Mouse (Mus musculus): ENCODE data around the gene Afap1l2. TPM values are rescaled to one million over a fixed set of nuclear protein-coding genes. Genes with fewer than 3 reads are reported as not detected.

Gene Afap1l2
- polyA plus RNA-seq, 1 experiment, result 7.0 TPM

DNA sequence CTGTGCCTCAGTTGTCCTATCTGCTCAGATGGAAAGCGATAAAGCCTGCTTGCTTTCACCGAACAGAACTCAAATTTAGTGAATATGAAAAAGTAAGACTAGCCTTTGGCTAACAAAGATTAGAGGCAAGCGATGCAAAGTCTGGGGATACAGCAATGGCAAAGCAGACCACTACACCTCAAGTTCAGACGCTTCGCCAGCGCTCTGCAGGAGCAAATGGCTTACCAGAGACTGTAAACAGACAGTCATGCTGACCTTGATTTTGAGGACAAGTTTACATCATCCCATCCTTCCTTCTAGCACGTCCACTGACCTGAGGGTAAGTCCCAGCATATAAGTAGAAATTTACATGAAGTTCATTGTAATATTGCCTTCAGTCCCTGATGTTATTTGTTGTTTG lies 61.8 kb downstream of the Afap1l2 start:
- TF ChIP-seq CTCF (IDR thresholded peaks at IDR 0.05; ENCODE audit: extremely low read depth, insufficient read depth, low read length) (no peak), POLR2A (IDR thresholded peaks at IDR 0.05; ENCODE audit: extremely low read depth, insufficient read depth, low read length) (no peak)
- Histone ChIP-seq H3K27ac (ENCODE audit: insufficient read depth, low read length) (no peak overlapping the region), H3K4me3 (ENCODE audit: insufficient read depth, low read length) (no peak overlapping the region), H3K4me1 (ENCODE audit: control insufficient read depth, insufficient read depth, low read length) (no peaks in the 10 kb centered on the region)

DNA sequence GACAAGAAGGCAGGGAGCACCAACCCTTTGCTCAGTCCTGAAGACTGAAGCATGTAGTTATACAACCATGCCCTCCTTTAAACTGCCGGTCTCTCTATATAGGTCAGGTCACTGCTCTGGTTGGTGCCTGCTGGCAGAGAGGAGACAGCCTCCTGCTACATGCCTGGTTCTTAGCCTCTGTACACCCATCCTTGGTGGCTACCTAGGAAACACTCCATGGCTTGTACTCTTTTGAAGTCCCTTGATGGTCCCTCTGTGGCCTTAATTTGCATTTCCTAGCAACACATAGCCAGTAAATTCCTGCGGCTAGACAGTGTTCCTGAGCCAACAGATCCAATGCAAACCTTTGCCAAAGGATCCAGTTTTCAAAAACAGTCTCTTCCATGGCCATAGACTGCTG lies 62.4 kb downstream of the Afap1l2 start:
- TF ChIP-seq POLR2A (IDR thresholded peaks at IDR 0.05; ENCODE audit: extremely low read depth, insufficient read depth, low read length), result no peak
- no peak for TF ChIP-seq CTCF (IDR thresholded peaks at IDR 0.05; ENCODE audit: extremely low read depth, insufficient read depth, low read length)
- Histone ChIP-seq H3K4me1 (ENCODE audit: control insufficient read depth, insufficient read depth, low read length) (no peaks in the 10 kb centered on the region), H3K27ac (ENCODE audit: insufficient read depth, low read length) (no peak overlapping the region), H3K4me3 (ENCODE audit: insufficient read depth, low read length) (no peak overlapping the region)

DNA sequence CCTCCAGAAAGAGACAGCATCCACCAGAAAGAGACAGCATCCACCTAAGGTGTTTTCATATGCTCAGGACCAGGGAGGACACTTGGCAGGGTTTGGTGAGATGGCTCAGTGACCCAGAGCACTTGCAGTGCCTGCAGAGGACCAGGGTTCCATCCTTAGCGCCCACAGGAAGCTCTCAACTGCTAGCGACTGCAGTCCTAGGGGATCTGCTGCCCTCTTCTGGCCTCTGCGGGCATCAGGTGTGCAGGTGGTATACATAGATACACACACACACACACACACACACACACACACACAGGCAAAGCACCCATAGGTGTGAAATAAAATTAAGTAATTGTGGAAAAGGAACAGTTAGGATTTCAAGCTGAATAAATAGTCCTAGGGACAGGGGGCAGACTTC lies 63.2 kb downstream of the Afap1l2 start:
- H3K27ac ChIP-seq (ENCODE audit: insufficient read depth, low read length), result no peak overlapping the region
- no peak for TF ChIP-seq CTCF (IDR thresholded peaks at IDR 0.05; ENCODE audit: extremely low read depth, insufficient read depth, low read length)
- TF ChIP-seq POLR2A (IDR thresholded peaks at IDR 0.05; ENCODE audit: extremely low read depth, insufficient read depth, low read length), result no peak
- H3K4me1 ChIP-seq (ENCODE audit: control insufficient read depth, insufficient read depth, low read length), result no peaks in the 10 kb centered on the region
- no peak overlapping the region for H3K4me3 ChIP-seq (ENCODE audit: insufficient read depth, low read length)

DNA sequence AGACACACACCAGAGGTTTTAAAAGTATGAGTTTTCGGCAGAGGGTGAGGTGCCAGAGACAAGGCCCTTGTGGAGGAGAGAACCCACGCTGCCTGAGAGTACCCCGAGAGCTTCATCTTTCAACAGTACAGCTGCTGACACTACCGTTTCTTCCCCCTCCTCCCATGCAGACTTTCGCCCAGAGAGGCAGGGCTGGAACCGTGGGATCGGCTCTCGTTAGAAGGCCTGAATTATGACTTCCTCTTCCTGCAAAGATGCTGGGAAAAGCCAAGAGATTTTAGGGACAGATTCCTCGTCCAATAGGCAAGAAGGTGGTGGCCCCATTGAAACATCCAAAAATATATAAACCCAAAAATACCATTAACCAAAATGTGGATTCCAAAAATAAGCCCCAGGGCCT lies 63.8 kb downstream of the Afap1l2 start:
- no peak for TF ChIP-seq CTCF (IDR thresholded peaks at IDR 0.05; ENCODE audit: extremely low read depth, insufficient read depth, low read length)
- TF ChIP-seq POLR2A (IDR thresholded peaks at IDR 0.05; ENCODE audit: extremely low read depth, insufficient read depth, low read length), result no peak
- H3K4me1 ChIP-seq (ENCODE audit: control insufficient read depth, insufficient read depth, low read length), result no peaks in the 10 kb centered on the region
- H3K4me3 ChIP-seq (ENCODE audit: insufficient read depth, low read length), result no peak overlapping the region
- H3K27ac ChIP-seq (ENCODE audit: insufficient read depth, low read length), result no peak overlapping the region

DNA sequence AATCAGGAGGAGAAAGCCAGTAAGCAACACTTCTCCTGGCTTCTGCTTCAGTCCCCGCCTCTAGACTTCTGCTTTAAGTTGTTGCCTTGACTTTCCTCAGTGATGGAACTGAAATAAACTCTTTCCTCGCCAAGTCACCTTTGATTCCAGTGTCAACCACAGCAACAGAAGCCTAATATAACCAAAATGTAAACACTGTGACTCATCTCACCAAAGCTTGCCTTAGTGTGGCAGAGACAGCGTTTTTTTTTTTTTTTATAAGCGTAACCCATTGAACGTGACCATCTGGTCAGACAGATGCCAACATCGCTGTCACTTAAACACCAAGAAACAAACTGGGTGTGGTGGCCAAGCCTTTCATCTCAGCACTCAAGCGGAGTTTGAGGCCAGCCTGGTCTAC lies 65.8 kb downstream of the Afap1l2 start:
- no peak for TF ChIP-seq POLR2A (IDR thresholded peaks at IDR 0.05; ENCODE audit: extremely low read depth, insufficient read depth, low read length)
- TF ChIP-seq CTCF (IDR thresholded peaks at IDR 0.05; ENCODE audit: extremely low read depth, insufficient read depth, low read length), result no peak
- no peak overlapping the region for H3K27ac ChIP-seq (ENCODE audit: insufficient read depth, low read length)
- no peak overlapping the region for H3K4me3 ChIP-seq (ENCODE audit: insufficient read depth, low read length)
- H3K4me1 ChIP-seq (ENCODE audit: control insufficient read depth, insufficient read depth, low read length), result no peaks in the 10 kb centered on the region

DNA sequence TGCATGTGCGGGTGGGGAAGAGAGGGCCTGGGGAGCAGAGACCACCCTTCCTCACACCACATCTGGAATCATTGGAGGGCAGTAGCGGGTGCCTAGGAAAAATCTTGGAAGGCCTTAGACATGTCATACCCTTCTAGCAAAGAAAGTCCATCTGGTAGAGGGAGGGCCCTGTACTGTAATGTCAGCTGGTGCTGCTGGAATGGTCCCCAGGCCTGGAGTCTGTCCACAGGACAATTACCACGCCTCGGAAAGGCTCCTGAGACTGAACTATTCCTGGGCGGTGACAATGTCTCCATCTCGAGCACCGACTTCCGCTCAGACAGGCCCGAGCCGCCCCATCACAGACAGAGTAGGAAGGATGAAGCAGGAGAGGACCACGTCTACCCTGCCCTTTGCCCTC lies 67.5 kb downstream of the Afap1l2 start:
- Histone ChIP-seq H3K27ac (ENCODE audit: insufficient read depth, low read length) (no peak overlapping the region), H3K4me1 (ENCODE audit: control insufficient read depth, insufficient read depth, low read length) (no peaks in the 10 kb centered on the region), H3K4me3 (ENCODE audit: insufficient read depth, low read length) (no peak overlapping the region)
- TF ChIP-seq CTCF (IDR thresholded peaks at IDR 0.05; ENCODE audit: extremely low read depth, insufficient read depth, low read length) (no peak), POLR2A (IDR thresholded peaks at IDR 0.05; ENCODE audit: extremely low read depth, insufficient read depth, low read length) (no peak)

DNA sequence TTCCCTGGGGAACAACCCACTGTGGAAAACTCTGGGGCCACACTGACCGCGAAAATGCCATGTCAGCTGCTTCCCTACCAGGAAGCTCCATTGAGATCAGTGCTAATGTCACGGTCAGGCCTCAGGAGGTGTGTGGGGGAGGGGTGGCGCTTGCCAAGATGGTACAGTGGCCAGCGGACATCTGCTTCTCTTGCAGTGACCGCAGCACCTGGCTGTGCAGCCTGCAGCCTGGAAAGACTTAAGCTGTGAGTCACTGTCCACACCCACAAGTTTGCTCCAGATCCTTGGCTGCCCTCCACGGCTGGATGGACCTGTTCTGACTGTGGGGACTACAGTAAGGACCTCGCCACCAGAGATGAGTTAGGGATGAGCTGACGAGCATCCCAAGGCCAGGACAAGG lies 68.2 kb downstream of the Afap1l2 start:
- Histone ChIP-seq H3K27ac (ENCODE audit: insufficient read depth, low read length) (no peak overlapping the region), H3K4me1 (ENCODE audit: control insufficient read depth, insufficient read depth, low read length) (no peaks in the 10 kb centered on the region), H3K4me3 (ENCODE audit: insufficient read depth, low read length) (no peak overlapping the region)
- TF ChIP-seq POLR2A (IDR thresholded peaks at IDR 0.05; ENCODE audit: extremely low read depth, insufficient read depth, low read length) (no peak), CTCF (IDR thresholded peaks at IDR 0.05; ENCODE audit: extremely low read depth, insufficient read depth, low read length) (no peak)

DNA sequence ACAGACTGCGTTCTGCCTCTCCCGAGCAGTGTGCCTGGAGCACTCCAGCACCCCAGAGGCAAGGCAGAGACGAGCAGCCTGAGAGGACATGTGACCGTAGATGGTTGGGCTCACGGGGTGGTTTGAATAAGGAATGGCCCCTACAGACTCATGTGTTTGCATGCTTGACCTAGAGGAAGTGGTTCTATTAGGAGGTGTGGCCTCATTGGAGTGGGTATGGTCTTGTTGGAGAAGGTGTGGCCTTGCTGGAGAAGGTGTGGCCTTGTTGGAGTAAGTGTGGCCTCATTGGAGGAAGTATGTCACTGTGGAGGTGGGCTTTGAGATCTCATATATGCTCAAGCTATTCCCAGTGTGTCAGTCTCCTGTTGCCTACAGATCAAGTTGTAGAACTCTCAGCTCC lies 70.1 kb downstream of the Afap1l2 start:
- TF ChIP-seq POLR2A (IDR thresholded peaks at IDR 0.05; ENCODE audit: extremely low read depth, insufficient read depth, low read length), result no peak
- no peak for TF ChIP-seq CTCF (IDR thresholded peaks at IDR 0.05; ENCODE audit: extremely low read depth, insufficient read depth, low read length)
- Histone ChIP-seq H3K4me3 (ENCODE audit: insufficient read depth, low read length) (no peak overlapping the region), H3K4me1 (ENCODE audit: control insufficient read depth, insufficient read depth, low read length) (no peaks in the 10 kb centered on the region), H3K27ac (ENCODE audit: insufficient read depth, low read length) (no peak overlapping the region)

DNA sequence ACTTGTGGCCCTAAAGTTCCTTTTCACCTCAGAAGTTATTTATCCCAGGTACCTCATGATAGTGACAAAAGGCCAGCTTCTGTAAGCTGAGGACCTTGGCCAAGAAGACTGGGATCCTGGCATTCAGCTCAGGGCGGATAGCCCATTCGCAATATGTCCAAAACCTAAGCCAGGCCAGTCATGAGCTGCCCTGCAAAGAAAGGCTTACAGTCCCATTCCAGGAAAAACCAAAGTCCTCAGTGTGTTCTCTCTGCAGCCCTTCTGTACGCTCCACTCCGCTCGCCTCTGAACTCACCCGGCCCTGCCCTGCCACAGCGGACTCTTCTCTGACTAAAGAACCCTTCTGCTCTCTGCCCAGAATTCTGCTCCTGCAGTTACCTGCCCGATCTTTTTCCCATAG lies 71.8 kb downstream of the Afap1l2 start:
- no peak overlapping the region for H3K4me3 ChIP-seq (ENCODE audit: insufficient read depth, low read length)
- TF ChIP-seq POLR2A (IDR thresholded peaks at IDR 0.05; ENCODE audit: extremely low read depth, insufficient read depth, low read length) (no peak), CTCF (IDR thresholded peaks at IDR 0.05; ENCODE audit: extremely low read depth, insufficient read depth, low read length) (no peak)
- no peak overlapping the region for H3K27ac ChIP-seq (ENCODE audit: insufficient read depth, low read length)
- H3K4me1 ChIP-seq (ENCODE audit: control insufficient read depth, insufficient read depth, low read length), result no peaks in the 10 kb centered on the region

DNA sequence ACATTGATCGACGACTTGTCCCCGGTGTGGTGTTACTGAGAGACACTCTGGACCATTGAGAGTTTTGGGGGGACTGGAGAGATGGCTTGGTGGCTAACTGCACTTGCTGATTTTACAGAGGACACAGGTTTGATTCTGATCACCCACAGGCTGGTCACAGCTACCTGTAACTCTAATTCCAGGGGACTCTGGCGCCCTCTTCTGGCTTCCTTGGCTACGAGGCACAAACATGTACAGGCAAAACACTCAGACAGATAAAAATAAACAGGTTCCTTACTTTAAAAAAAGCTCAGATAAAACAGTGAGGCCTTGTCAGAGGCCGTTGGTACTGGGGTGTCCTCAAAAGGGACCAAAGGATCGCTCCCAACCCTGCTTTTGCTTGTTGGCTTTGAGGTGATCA lies 72.3 kb downstream of the Afap1l2 start:
- Histone ChIP-seq H3K27ac (ENCODE audit: insufficient read depth, low read length) (no peak overlapping the region), H3K4me3 (ENCODE audit: insufficient read depth, low read length) (no peak overlapping the region), H3K4me1 (ENCODE audit: control insufficient read depth, insufficient read depth, low read length) (no peaks in the 10 kb centered on the region)
- no peak for TF ChIP-seq CTCF (IDR thresholded peaks at IDR 0.05; ENCODE audit: extremely low read depth, insufficient read depth, low read length)
- no peak for TF ChIP-seq POLR2A (IDR thresholded peaks at IDR 0.05; ENCODE audit: extremely low read depth, insufficient read depth, low read length)

DNA sequence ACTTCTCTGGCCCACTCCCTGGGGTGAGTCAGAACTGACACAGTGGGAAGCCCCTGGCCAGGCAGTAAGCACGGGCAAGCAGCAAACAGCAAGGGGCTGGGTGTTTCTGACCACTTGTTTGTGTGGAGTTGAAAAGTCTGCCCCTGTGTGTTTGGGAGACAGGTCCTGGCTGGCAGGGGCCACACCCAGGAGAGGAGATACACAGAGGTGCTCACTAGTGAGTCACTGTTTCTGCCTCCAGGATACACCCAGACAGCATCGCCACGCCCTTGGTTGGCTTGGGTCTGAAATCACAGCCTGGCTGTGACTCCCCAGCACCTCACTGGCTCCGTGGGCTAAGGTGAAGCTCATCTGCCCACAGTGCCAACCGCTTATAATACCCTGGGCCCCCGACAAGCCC lies 72.9 kb downstream of the Afap1l2 start:
- TF ChIP-seq CTCF (IDR thresholded peaks at IDR 0.05; ENCODE audit: extremely low read depth, insufficient read depth, low read length), result no peak
- Histone ChIP-seq H3K27ac (ENCODE audit: insufficient read depth, low read length) (no peak overlapping the region), H3K4me3 (ENCODE audit: insufficient read depth, low read length) (no peak overlapping the region), H3K4me1 (ENCODE audit: control insufficient read depth, insufficient read depth, low read length) (no peaks in the 10 kb centered on the region)
